Mouse (Mus musculus) cerebellum, adult 2 months (tissue): Measurements from ENCODE around the gene Ppm1d.

Source experiments
- CTCF ChIP-seq: fragments of 200-500 bp; IDR thresholded peaks from 2 replicates; pipeline ENCODE4 v1.5.1; 2011; ENCODE audit warnings: low read depth, mild to moderate bottlenecking, control low read depth, low read length, moderate library complexity, borderline replicate concordance; ENCODE audit not compliant: insufficient read depth
- POLR2A ChIP-seq: fragments of 200-500 bp; IDR thresholded peaks from 2 replicates; pipeline ENCODE4 v1.6.1; 2011; ENCODE audit warnings: low read length, control low read depth, borderline replicate concordance; ENCODE audit not compliant: insufficient read depth

DNA sequence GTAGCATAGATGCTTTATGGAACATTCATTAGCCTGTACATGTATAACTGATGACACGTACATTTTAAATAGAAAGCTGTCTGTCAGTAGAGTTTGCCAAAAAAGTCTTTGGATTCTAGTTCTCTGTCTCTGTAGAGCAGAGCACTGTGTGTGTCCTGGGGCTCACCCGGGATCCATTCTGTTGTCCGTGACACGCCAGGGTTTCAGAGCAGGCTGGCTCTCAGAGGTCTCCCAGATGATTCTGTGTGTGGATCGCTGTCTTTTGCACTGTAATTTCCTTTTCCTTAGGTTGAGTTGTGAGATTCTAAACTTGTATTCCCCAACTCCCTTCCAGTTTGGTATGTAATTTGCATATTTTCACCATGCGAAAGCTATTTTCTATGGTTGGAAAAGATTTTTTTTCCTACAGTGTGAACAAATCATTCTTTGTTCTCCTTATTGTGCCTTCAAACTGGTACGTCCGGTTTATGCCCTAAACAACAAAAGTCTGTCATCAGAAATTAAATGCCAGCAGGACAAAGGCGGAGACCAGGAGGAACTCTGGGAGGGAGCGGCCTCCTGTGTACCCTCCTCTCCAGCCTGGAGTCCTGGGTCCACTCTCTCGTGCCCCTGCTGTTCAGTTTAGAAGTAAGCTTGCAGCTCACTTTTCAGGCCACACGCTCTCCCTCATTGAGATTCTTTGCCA lies 81.3 kb downstream of the Ppm1d start:
- TF ChIP-seq CTCF (no peak), POLR2A (no peak)
